Mouse (Mus musculus) heart, postnatal 36 days (tissue): ENCODE measurements at regions not wholly inside any gene's neighbourhood (a gene's known extent, or its start where the extent isn't known, plus 50 kb on each side); places are given as distances from the start of the nearest gene placed in this dataset.

Experiments
- DNase-seq, 2 experiments: peaks; one replicate each; pipeline ENCODE4 v3.0.0; 2021 to 2022
- intact Hi-C: fragments of 180-260 bp; cut with DNase I; formaldehyde crosslinking; loops from one replicate; pipeline ENCODE4 v1.15.1; 2025

GRCm38 (mm10) chr4:87401316-87402172 lies 171.3 kb upstream of the Slc24a2 start:
- intact Hi-C loops = no loop called here
- peak; percentile 24 to 27 for DNase-seq

GRCm38 (mm10) chr4:87386835-87387234 lies 156.6 kb upstream of the Slc24a2 start:
- intact Hi-C loops = no loop called here
- no peak for DNase-seq

- intact Hi-C loops = no loop called here
- no peak for DNase-seq
These were observed 156.0 kb upstream of the Slc24a2 start for GRCm38 (mm10) chr4:87386271-87386670.

- intact Hi-C loops = no loop called here
- DNase-seq = no peak
These were observed 155.0 kb upstream of the Slc24a2 start for GRCm38 (mm10) chr4:87385221-87385739.

GRCm38 (mm10) chr4:87384469-87385044 lies 154.3 kb upstream of the Slc24a2 start:
- DNase-seq = no peak
- intact Hi-C loops = no loop called here

GRCm38 (mm10) chr4:87380716-87381115 lies 150.4 kb upstream of the Slc24a2 start:
- intact Hi-C loops = no loop called here
- no peak for DNase-seq

- intact Hi-C loops = no loop called here
- DNase-seq = no peak
These were observed 149.4 kb upstream of the Slc24a2 start for GRCm38 (mm10) chr4:87379516-87380173.

- no peak for DNase-seq
- intact Hi-C loops = no loop called here
These were observed 141.7 kb upstream of the Slc24a2 start for GRCm38 (mm10) chr4:87371960-87372359.

GRCm38 (mm10) chr4:87369626-87370234 lies 139.5 kb upstream of the Slc24a2 start:
- DNase-seq = no peak
- intact Hi-C loops = loop anchor here (5.0 kb wide), 4 partner anchors 418 to 1273 kb away; partner anchors contain the start of gene Ifna13

- intact Hi-C loops = loop anchor here (1.0 to 5.0 kb wide), 5 partner anchors 419 to 1274 kb away; partner anchors contain the start of gene Ifna13
- DNase-seq = peak; percentile 42 to 48
These were observed 138.3 kb upstream of the Slc24a2 start for GRCm38 (mm10) chr4:87368413-87369160.

GRCm38 (mm10) chr4:87367732-87368412 lies 137.6 kb upstream of the Slc24a2 start:
- peak; percentile 78 to 84 for DNase-seq
- intact Hi-C loops = loop anchor here (1.0 to 5.0 kb wide), 5 partner anchors 419 to 1274 kb away; partner anchors contain the start of gene Ifna13

GRCm38 (mm10) chr4:87362201-87362600 lies 131.9 kb upstream of the Slc24a2 start:
- intact Hi-C loops = loop anchor here (5.0 kb wide), 1 partner anchor 405 kb away; no protein-coding TSS in a partner anchor
- DNase-seq = no peak

- intact Hi-C loops = no loop called here
- DNase-seq = peak in 1 of 2 experiments; percentile 15
These were observed 129.2 kb upstream of the Slc24a2 start for GRCm38 (mm10) chr4:87359483-87359882.

- no peak for DNase-seq
- intact Hi-C loops = no loop called here
These were observed 128.7 kb upstream of the Slc24a2 start for GRCm38 (mm10) chr4:87359004-87359403.

GRCm38 (mm10) chr4:87332968-87333367 lies 102.7 kb upstream of the Slc24a2 start:
- intact Hi-C loops = no loop called here
- no peak for DNase-seq

- intact Hi-C loops = no loop called here
- no peak for DNase-seq
These were observed 98.9 kb upstream of the Slc24a2 start for GRCm38 (mm10) chr4:87329136-87329535.

- DNase-seq = no peak
- intact Hi-C loops = no loop called here
These were observed 91.6 kb upstream of the Slc24a2 start for GRCm38 (mm10) chr4:87321726-87322349.

- intact Hi-C loops = no loop called here
- DNase-seq = no peak
These were observed 67.9 kb upstream of the Slc24a2 start for GRCm38 (mm10) chr4:87298129-87298528.

GRCm38 (mm10) chr4:87294538-87294937 lies 64.3 kb upstream of the Slc24a2 start:
- intact Hi-C loops = no loop called here
- DNase-seq = no peak
